Mouse (Mus musculus): ENCODE results near the gene Pigk.

- peak; percentile 14; the same call in 1 of the 2 replicates for TF ChIP-seq CTCF (IDR thresholded peaks at IDR 0.05; ENCODE audit: extremely low read depth, insufficient read depth, insufficient read length, insufficient replicate concordance)
- TF ChIP-seq POLR2A (IDR thresholded peaks at IDR 0.05; ENCODE audit: low read depth, low read length) = no peak
Measured at GRCm38 (mm10) chr3:152799738-152800431, 86.0 kb downstream of the Pigk start.

Data from spleen, adult 2 months (tissue).